Mouse (Mus musculus) embryonic facial prominence, embryonic 15.5 days (tissue): ENCODE measurements around the gene Oser1. TPM values are rescaled to one million over a fixed set of nuclear protein-coding genes. Genes with fewer than 3 reads are reported as not detected.

Source experiments
- ATAC-seq: fragments of 200-750 bp; cut with Nextera tagmentation; 2 replicates; pipeline ENCODE4 v1.8.0; 2017; ENCODE audit warnings: low read depth, moderate TSS enrichment; ENCODE audit not compliant: insufficient number of reproducible peaks, low FRiP score, low TSS enrichment
- H3K27ac ChIP-seq: fragments of 300-500 bp; sonication (generic); replicated peaks from 2 replicates; pipeline ENCODE4 v1.5.1; 2015; ENCODE audit warnings: mild to moderate bottlenecking, inconsistent platforms
- H3K27me3 ChIP-seq: fragments of 300-500 bp; sonication (generic); 2 replicates; pipeline ENCODE4 v1.6.1; 2015; ENCODE audit warnings: inconsistent platforms
- H3K36me3 ChIP-seq: fragments of 300-500 bp; sonication (generic); 2 replicates; pipeline ENCODE4 v1.6.1; 2015; ENCODE audit warnings: mild to moderate bottlenecking, inconsistent platforms
- H3K4me1 ChIP-seq: fragments of 300-500 bp; sonication (generic); 2 replicates; pipeline ENCODE4 v1.6.1; 2015; ENCODE audit warnings: inconsistent platforms
- H3K4me2 ChIP-seq: fragments of 300-500 bp; sonication (generic); replicated peaks from 2 replicates; pipeline ENCODE4 v1.6.1; 2015; ENCODE audit warnings: mild to moderate bottlenecking, inconsistent platforms
- H3K4me3 ChIP-seq: fragments of 300-500 bp; sonication (generic); replicated peaks from 2 replicates; pipeline ENCODE4 v1.5.1; 2015; ENCODE audit warnings: mild to moderate bottlenecking, inconsistent platforms
- H3K9ac ChIP-seq: fragments of 300-500 bp; sonication (generic); 2 replicates; pipeline ENCODE4 v1.6.1; 2015; ENCODE audit warnings: inconsistent platforms
- H3K9me3 ChIP-seq: fragments of 300-500 bp; sonication (generic); replicated peaks from 2 replicates; pipeline ENCODE4 v1.6.1; 2016; ENCODE audit warnings: inconsistent platforms
- WGBS: fragments of 180-500 bp; shearing (Covaris S2); methylation state at CpG from one replicate; pipeline ENCODE4 v1.1.7; 2015; 5-methylcytosine and 5-hydroxymethylcytosine counted together
- polyA plus RNA-seq: library from polyadenylated mRNA; unstranded; fragments of >200 nt; fragmentation: Nextera tagmentation; extraction: Ambion mirVana; gene quantifications from 2 replicates; pipeline ENCODE4 v1.2.1, GENCODE M21; 2015

The Oser1 gene
- polyA plus RNA-seq, 1 experiment from 2014 or later, result 91.4 TPM

DNA sequence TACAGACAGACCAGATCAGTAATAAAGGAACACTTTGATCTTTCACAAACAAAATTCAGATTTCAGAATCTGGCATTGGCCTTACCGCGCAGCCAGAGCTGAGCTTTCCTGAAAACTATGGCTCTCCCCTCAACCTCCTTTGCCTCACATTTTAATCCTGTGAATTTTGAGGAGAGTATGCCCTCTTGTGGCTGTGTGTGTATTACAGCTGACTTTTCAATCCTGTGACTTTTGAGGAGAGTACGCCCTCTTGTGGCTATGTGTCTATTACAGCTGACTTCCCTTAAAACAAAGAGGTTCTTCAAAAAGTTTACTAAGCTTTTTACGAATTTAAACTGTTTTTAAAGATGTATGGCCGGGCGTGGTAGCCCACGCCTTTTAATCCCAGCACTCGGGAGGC, 23.3 kb downstream of the Oser1 start:
- 12% methylated on average over 8 of the region's 8 CpGs for WGBS
- no peaks in the 10 kb centered on the region for H3K9me3 ChIP-seq
- no peak overlapping the region for H3K4me3 ChIP-seq
- peaks cover 8% of the 10 kb centered on the region for H3K4me1 ChIP-seq
- H3K27ac ChIP-seq, result no peak overlapping the region
- no peak for ATAC-seq
- H3K4me2 ChIP-seq, result no peak overlapping the region
- peaks cover 15% of the 10 kb centered on the region for H3K36me3 ChIP-seq
- no peaks in the 10 kb centered on the region for H3K27me3 ChIP-seq
- no peak overlapping the region for H3K9ac ChIP-seq

DNA sequence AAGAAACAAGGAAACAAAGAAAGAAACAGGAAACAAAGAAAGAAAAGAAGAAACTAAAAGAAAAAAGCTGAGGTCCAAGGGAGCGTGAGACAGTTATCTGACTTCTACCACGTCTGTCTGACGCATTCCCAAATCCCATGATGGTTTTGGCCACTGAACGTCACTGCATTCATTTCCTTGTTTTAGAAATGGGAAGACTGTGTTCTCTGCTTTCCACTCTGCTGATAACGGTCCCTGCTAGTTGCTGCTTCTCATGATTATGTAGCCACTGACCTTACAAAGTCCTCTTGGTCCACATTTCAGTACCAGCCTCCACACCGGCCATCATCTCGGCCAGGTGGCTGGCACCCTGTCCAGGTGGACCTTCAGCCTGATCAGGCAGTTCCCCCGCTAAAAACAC, 25.3 kb downstream of the Oser1 start:
- H3K27me3 ChIP-seq, result no peaks in the 10 kb centered on the region
- no peak for ATAC-seq
- no peak overlapping the region for H3K27ac ChIP-seq
- H3K4me2 ChIP-seq, result no peak overlapping the region
- no peaks in the 10 kb centered on the region for H3K9me3 ChIP-seq
- no peak overlapping the region for H3K4me3 ChIP-seq
- H3K4me1 ChIP-seq, result peaks cover 8% of the 10 kb centered on the region
- H3K36me3 ChIP-seq, result 0 out of 2 replicates have a peak, but pooled peaks cover 4% of the 10 kb centered on the region
- WGBS, result 75% methylated on average over 8 of the region's 8 CpGs
- H3K9ac ChIP-seq, result no peak overlapping the region

DNA sequence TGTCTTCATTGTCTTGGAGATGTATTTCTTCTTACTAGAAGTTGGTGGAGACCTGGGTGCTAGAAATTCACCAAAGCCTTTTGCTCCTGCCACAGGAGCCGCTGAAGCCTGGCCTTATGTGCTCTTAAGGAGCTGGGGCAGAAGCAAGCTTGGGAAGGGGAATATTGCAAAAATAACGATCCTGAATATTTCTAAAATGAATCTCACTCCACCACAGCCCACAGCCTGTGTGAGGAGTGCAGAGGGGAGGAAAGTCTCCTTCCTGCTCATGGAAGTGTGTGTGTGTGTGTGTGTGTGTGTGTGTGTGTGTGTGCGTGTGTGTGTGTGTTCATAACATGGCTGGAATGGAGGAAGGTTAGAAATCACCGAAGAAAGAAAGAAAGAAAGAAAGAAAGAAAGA, 25.7 kb downstream of the Oser1 start:
- WGBS, result 77% methylated on average over 4 of the region's 4 CpGs
- no peak for ATAC-seq

DNA sequence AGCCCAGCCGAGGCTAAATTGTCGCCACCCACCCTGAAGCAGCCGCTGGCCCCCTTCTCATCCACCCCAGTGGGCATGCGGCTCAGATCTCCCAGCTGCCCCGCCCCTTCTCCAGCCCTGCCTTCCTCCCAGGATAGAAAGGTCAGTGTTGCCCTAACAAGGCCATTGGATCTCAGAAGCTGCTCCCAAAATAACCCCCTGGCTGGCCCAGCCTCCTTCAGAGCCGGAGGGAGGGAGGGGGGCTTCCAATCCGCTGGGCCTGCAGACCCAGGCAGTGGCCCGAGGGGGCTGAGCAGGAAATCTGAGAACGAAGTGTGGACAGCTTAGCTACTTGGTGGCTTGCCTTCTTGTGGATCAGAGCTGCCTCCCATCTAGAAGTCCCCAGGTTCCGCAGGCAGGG, 26.6 kb downstream of the Oser1 start, which contains the start of gene Jph2:
Jph2 (minus strand) TSS at position 89 of the 400 bp plus-strand sequence.
- no peaks in the 10 kb centered on the region for H3K36me3 ChIP-seq
- no peak within 1 kb of the TSS; the same call in 1 of the 2 replicates for H3K27ac ChIP-seq
- H3K27me3 ChIP-seq, result no peaks in the 10 kb centered on the region
- peaks cover 8% of the 10 kb centered on the region for H3K4me1 ChIP-seq
- WGBS, result 6% methylated on average over 10 of the region's 10 CpGs
- H3K4me3 ChIP-seq, result peak within 1 kb of the TSS; percentile 18
- peak within 1 kb of the TSS; percentile 33 for H3K4me2 ChIP-seq
- peak; percentile 64 for ATAC-seq
- H3K9me3 ChIP-seq, result no peaks in the 10 kb centered on the region
- no peak within 1 kb of the TSS for H3K9ac ChIP-seq

More for the DNA sequence above, 25.7 kb downstream of the Oser1 start:
- H3K4me2 ChIP-seq, result no peak overlapping the region
- H3K27ac ChIP-seq, result no peak overlapping the region; the same call in 1 of the 2 replicates
- H3K27me3 ChIP-seq, result no peaks in the 10 kb centered on the region
- H3K36me3 ChIP-seq, result 0 out of 2 replicates have a peak, but pooled peaks cover under 1% of the 10 kb centered on the region
- no peak overlapping the region for H3K4me3 ChIP-seq
- H3K4me1 ChIP-seq, result peaks cover 8% of the 10 kb centered on the region
- no peaks in the 10 kb centered on the region for H3K9me3 ChIP-seq
- no peak overlapping the region for H3K9ac ChIP-seq

DNA sequence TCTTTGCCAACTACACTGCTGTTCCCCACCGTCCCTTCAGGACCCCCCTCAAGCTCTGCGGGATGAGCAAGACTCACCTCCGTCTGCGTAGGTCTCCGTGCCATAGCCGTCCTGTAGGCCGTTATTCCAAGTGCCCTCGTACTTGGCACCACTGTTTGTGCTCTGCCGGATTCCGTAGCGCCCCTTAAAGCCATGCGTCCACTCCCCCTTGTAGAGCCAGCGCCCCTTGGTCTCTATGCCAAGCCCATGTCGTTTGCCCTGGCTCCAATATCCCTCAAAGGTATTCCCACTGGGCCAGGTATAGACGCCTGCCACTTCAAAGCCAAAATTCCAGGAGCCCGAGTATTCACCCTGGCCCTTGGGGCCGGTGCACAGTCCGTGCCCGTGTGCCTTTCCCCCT, 27.4 kb downstream of the Oser1 start:
- H3K4me1 ChIP-seq, result peaks cover 8% of the 10 kb centered on the region
- no peak overlapping the region for H3K27ac ChIP-seq
- H3K4me3 ChIP-seq, result peak overlapping the region; percentile 18
- WGBS, result 87% methylated on average over 19 of the region's 19 CpGs
- no peaks in the 10 kb centered on the region for H3K9me3 ChIP-seq
- H3K36me3 ChIP-seq, result no peaks in the 10 kb centered on the region
- H3K4me2 ChIP-seq, result no peak overlapping the region; the same call in 1 of the 2 replicates
- no peak overlapping the region for H3K9ac ChIP-seq
- no peak for ATAC-seq
- H3K27me3 ChIP-seq, result no peaks in the 10 kb centered on the region

DNA sequence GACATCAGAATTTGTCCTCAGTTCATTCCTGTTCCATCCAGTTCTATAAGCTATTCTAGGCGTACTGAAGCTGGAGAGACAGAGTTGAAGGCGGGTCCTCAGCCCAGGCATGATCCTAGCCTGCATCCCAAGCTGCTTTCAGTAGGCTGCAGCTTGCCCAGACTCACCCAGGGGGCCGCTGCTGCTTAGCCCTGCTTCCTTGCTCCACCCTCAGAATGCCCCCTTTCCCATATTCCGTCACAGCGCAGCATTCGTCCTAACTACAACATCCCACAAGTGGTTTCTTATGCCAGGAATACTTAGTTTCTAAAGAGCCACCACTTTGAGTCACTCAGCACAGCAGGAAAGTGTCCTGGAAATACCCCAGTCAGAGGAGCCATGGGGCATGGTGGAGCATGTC, 29.5 kb downstream of the Oser1 start:
- no peak overlapping the region for H3K4me2 ChIP-seq
- H3K27ac ChIP-seq, result no peak overlapping the region
- H3K4me1 ChIP-seq, result peaks cover 8% of the 10 kb centered on the region
- WGBS, result 67% methylated on average over 6 of the region's 6 CpGs
- no peak for ATAC-seq
- H3K27me3 ChIP-seq, result no peaks in the 10 kb centered on the region
- H3K9me3 ChIP-seq, result no peaks in the 10 kb centered on the region
- no peak overlapping the region for H3K4me3 ChIP-seq
- H3K36me3 ChIP-seq, result no peaks in the 10 kb centered on the region
- H3K9ac ChIP-seq, result no peak overlapping the region

DNA sequence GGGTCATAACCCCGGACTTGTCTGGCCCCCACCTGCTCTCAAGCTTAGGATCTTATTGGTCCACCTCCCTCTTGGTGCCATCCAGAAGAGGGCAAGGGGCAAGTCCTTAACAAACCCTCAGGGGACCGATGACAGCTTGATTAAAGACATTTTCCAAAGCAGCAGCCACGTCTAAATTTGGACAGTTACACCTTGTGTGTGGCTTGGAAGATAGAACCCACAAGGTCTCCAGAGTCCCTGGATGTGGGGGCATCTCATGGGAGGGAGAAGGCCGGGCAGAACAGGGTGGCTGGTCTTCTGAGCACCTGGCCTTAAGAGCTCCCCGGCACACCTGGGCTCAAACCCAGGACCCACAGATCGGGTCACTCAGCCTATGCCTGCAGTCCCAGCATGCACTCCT, 30.5 kb downstream of the Oser1 start:
- WGBS, result 66% methylated on average over 6 of the region's 6 CpGs
- H3K27ac ChIP-seq, result no peak overlapping the region
- no peaks in the 10 kb centered on the region for H3K36me3 ChIP-seq
- H3K4me1 ChIP-seq, result peaks cover 8% of the 10 kb centered on the region
- no peak for ATAC-seq
- H3K9ac ChIP-seq, result no peak overlapping the region
- no peak overlapping the region for H3K4me3 ChIP-seq
- H3K27me3 ChIP-seq, result no peaks in the 10 kb centered on the region
- H3K4me2 ChIP-seq, result no peak overlapping the region
- no peaks in the 10 kb centered on the region for H3K9me3 ChIP-seq

DNA sequence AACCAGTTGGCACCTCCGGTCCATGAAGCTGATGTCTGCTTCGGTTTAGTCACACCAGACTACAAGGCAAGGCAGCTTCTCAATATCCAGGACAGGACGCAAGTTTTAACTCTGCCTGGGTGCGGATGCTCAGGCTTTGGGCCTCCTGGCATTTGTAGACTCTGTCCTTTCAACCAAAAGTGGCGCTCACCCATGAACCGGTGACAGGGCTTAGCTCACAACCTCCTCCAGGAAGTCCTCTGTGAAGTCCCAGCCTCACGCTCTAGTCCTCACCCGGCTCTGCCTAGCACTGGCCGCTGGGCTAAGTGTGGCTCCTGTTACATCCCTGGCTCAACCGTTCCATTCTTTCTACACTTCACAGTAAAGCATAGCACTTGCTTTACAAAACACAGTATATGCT, 31.3 kb downstream of the Oser1 start:
- H3K27ac ChIP-seq, result no peak overlapping the region
- ATAC-seq, result no peak
- H3K36me3 ChIP-seq, result no peaks in the 10 kb centered on the region
- WGBS, result 81% methylated on average over 10 of the region's 10 CpGs
- H3K4me3 ChIP-seq, result no peak overlapping the region
- H3K27me3 ChIP-seq, result no peaks in the 10 kb centered on the region
- H3K4me1 ChIP-seq, result peaks cover 6% of the 10 kb centered on the region
- no peaks in the 10 kb centered on the region for H3K9me3 ChIP-seq
- H3K4me2 ChIP-seq, result no peak overlapping the region
- H3K9ac ChIP-seq, result no peak overlapping the region

DNA sequence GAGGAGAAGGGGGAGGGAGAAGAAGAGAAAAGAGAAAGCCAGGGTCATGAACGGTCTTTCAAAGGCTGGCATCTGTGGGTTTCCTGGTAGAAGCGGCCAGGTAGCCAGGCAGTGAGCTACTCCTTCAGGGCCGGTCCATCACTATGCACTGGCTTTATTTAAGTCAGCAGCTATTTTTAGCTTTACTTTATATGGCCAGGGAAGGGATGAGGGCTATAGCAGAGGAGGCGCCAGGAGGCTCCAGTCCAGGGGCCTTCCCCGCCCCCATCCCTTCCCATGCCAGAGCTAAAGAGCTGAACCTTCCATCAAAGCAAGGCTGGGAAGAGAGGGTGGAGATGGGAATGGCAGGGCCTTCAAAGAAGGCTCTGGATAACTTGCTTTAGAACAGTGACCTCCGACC, 32.1 kb downstream of the Oser1 start:
- H3K27me3 ChIP-seq, result no peaks in the 10 kb centered on the region
- H3K9me3 ChIP-seq, result no peaks in the 10 kb centered on the region
- no peak for ATAC-seq
- no peaks in the 10 kb centered on the region for H3K36me3 ChIP-seq
- H3K9ac ChIP-seq, result no peak overlapping the region
- WGBS, result 76% methylated on average over 6 of the region's 6 CpGs
- no peaks in the 10 kb centered on the region for H3K4me1 ChIP-seq
- no peak overlapping the region for H3K4me3 ChIP-seq
- H3K4me2 ChIP-seq, result no peak overlapping the region
- H3K27ac ChIP-seq, result no peak overlapping the region

DNA sequence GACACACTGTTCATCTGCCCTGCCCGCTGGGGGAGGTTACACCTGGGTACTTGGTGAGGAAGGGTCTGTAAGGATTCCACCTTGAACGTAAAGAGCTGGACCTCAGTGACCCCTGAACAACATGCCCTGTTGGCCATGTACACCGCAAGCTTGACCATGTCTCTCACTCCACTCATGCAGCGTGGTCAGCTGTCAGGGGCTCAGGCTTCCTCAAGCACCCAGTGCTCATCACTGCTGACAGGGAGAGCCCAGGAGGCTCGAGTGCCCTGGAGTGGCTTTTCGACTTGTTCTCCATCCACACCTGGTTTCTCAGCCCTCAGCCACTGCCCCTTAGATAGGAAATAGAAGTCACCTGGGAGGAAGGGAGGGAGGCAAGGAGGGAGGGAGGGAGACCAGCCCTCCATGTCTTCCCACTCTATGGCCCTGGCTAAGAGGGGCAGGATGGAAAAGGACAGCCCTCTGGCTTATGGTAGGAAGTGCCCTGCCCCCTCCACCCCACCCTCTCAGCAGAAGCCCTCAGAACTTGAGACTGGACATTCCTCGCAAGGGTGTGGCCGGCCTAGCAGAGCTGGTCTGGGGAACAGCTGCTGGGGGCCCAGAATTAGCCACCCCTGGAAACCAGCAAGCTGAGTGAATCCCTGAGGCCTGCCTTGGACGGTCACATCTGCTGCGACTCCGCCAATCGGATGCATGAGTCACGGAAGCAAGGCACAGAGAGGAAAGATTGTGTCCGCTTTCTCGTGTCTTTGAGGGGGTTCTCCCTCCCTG, 37.9 kb downstream of the Oser1 start:
- Histone ChIP-seq H3K4me3 (no peak overlapping the region), H3K4me1 (0 out of 2 replicates have a peak, but pooled peaks cover 5% of the 10 kb centered on the region), H3K9ac (no peak overlapping the region), H3K27ac (peak overlapping the region; percentile 48; the same call in 1 of the 2 replicates), H3K4me2 (no peak overlapping the region), H3K36me3 (no peaks in the 10 kb centered on the region), H3K9me3 (no peaks in the 10 kb centered on the region), H3K27me3 (no peaks in the 10 kb centered on the region)
- ATAC-seq, result peak; percentile 80
- 53% methylated on average over 15 of the region's 15 CpGs for WGBS

DNA sequence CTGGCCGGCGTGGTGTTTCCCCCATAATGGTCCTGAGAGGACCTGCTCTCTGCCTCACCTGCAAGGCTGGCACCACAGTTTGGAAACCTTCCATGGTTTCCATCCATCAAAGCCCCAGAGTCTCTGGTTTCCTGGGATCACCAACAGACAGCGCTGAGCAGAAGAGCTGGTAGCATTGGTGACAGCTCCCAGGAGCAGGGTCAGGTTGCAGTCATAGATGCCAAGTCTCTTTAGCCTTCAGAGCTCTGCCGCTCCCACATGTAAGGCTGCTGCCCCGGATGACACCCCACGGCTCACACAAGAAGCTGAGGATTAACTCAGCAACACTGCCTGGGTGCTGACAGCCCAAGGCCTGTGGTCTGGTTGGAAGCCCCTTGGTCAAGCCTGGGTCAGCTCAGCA, 39.4 kb downstream of the Oser1 start:
- WGBS, result 76% methylated on average over 6 of the region's 6 CpGs

DNA sequence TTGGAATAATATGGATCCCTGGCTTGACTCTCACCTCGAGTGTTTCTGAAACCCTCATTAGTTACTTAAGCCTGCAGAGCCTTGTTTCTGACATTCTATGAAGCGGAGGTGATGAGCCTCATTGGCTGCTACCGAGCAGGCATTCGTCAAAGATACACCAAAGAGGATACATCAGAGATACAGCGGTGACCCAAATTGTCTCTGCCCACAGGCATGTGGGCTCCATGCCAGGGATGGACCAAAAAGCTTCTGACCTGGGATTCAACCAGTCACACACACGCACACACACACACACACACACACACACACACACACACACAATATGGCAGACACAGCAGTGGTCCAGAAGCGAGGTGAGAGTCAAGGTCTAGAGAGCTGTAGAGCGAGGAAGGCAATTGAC, 43.3 kb downstream of the Oser1 start:
- H3K9me3 ChIP-seq, result no peaks in the 10 kb centered on the region
- WGBS, result 85% methylated on average over 8 of the region's 8 CpGs
- H3K27ac ChIP-seq, result no peak overlapping the region
- no peak overlapping the region for H3K4me2 ChIP-seq
- H3K4me1 ChIP-seq, result no peaks in the 10 kb centered on the region
- no peak overlapping the region for H3K9ac ChIP-seq
- peaks cover 13% of the 10 kb centered on the region for H3K27me3 ChIP-seq
- no peaks in the 10 kb centered on the region for H3K36me3 ChIP-seq
- ATAC-seq, result no peak
- no peak overlapping the region for H3K4me3 ChIP-seq

More for the DNA sequence above, 39.4 kb downstream of the Oser1 start:
- 0 out of 2 replicates have a peak, but pooled peaks cover 5% of the 10 kb centered on the region for H3K4me1 ChIP-seq
- H3K9me3 ChIP-seq, result no peaks in the 10 kb centered on the region
- H3K27me3 ChIP-seq, result no peaks in the 10 kb centered on the region
- no peak overlapping the region for H3K4me3 ChIP-seq
- no peak overlapping the region for H3K4me2 ChIP-seq
- H3K36me3 ChIP-seq, result no peaks in the 10 kb centered on the region
- no peak overlapping the region for H3K27ac ChIP-seq
- no peak overlapping the region for H3K9ac ChIP-seq
- ATAC-seq, result no peak
